Mouse (Mus musculus) layer of hippocampus, postnatal 14 days (tissue): ENCODE measurements around the gene Asb1. TPM values are rescaled to one million over a fixed set of nuclear protein-coding genes. Genes with fewer than 3 reads are reported as not detected.

ENCODE experiments used
- DNase-seq, 2 experiments: peaks; one replicate each; pipeline ENCODE4 v3.0.0; 2021 to 2022; ENCODE audit warnings: low spot score in 2 of 2, mixed read lengths in 1 of 2
- long read RNA-seq, 2 experiments: library from polyadenylated mRNA; stranded (forward); transcript quantifications; one replicate each; pipeline ENCODE4 v2.0.0; 2021
- total RNA-seq, 2 experiments: library from RNA; stranded (reverse); gene quantifications; 2 replicates each; pipeline ENCODE4 v1.2.3; 2021

The Asb1 gene
- total RNA-seq: 10 to 100 TPM; 44.6 to 48.5 TPM
- long read RNA-seq, experiment 1, full-length matches to known transcripts: 18 of 23 reads
- long read RNA-seq, experiment 1, partial matches to known transcripts: 0 of 23 reads
- long read RNA-seq, experiment 1, other reads (novel, unspliced or antisense): 5 of 23 reads
- long read RNA-seq, experiment 2, full-length matches to known transcripts: 14 of 32 reads
- long read RNA-seq, experiment 2, partial matches to known transcripts: 0 of 32 reads
- long read RNA-seq, experiment 2, other reads (novel, unspliced or antisense): 18 of 32 reads

- peak; percentile 87 to 95 for DNase-seq
Measured at GRCm38 (mm10) chr1:91540271-91540826, at the start of gene Asb1. Gene Asb1 (plus strand): TSS chr1:91540544.

GRCm38 (mm10) chr1:91492740-91493139 is 47.6 kb upstream of the Asb1 start:
- no peak for DNase-seq

GRCm38 (mm10) chr1:91493938-91494337 is 46.4 kb upstream of the Asb1 start:
- DNase-seq: no peak

- DNase-seq: peak; percentile 86 to 91
Measured at GRCm38 (mm10) chr1:91494457-91495140, 45.7 kb upstream of the Asb1 start, which contains the start of gene Traf3ip1. Gene Traf3ip1 (plus strand): TSS chr1:91494647.

DNA sequence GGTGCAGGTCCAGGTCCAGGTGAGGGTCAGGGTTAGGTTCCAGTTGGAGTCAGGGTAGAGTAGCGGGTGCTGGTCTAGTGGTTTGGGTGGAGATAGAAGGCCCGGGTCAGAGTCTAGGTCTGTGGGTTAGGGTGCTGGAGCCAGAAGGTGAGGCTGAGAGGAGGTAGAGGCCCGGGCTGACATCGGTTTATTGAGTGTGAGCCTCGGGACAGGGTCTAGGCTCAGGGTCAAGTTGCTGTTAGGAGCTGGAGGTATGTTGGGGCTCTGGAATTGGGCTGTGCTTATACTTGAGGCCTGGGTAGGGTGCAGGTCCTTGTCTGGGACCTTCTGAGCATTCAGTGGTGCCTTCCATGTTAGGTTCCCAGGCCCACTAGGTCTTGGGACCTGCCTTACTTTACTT is 45.0 kb upstream of the Asb1 start:
- DNase-seq: no peak

DNA sequence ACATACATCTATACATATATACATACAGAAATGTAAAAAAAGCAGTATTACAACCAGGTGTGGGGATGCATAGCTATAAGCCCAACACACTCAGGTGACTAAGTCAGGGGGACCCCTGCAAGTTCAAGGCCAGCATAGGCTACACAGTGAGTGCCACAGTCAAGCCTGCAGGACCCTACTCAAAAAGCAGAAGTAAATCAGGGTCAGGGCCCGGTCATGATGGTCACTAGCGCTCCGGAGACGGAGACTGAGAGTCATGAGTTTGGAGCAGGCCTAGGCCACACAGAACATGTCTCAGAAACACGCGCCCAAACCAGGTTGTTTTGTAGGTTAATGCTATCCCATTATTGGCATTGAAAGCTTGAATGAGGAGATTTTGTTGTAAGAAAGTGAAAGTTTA is 41.8 kb upstream of the Asb1 start:
- no peak for DNase-seq

- DNase-seq: no peak
Measured at GRCm38 (mm10) chr1:91504615-91505014, 35.7 kb upstream of the Asb1 start.

- DNase-seq: no peak
Measured at GRCm38 (mm10) chr1:91514916-91515315, 25.4 kb upstream of the Asb1 start.

DNA sequence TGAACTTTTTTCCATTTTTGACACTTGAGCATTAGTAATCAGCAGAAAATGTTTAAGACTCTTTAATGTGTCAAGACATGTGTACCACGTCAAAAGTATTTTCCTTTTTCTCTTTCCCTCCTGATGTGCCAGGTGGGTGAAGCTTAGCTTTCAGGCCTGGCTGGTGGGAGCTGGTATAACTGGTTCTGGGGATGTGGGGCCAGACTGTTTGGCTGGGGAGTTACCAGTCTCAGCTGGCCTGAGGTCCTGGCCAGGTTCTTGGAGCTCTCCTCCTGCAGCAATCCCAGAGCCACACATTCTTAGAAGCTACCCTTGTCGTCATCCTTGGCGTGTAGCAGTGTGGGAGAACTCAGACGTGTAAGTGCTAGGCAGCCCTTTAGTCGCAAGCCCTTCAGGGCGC is 24.7 kb upstream of the Asb1 start:
- DNase-seq: no peak

DNA sequence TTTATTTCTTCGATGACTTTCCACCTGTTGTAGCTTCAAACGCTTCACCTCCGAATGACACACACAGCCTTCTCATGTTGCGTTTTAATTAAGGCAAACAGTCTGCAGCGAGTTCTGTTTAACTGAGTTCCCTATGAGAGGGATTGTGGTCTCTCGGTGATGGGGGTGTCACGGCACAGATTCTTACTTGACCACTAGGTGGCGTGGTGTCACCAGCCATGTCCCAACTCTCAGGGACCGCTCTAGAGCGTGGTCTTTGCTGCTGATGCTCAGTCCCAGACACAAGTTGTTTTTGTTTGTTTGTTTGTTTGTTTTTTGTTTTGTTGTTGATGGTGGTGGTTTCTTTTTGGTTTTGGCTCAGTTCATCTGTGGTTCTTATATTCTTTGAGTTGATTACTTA is 16.6 kb upstream of the Asb1 start:
- peak; percentile 53 to 67 for DNase-seq

DNA sequence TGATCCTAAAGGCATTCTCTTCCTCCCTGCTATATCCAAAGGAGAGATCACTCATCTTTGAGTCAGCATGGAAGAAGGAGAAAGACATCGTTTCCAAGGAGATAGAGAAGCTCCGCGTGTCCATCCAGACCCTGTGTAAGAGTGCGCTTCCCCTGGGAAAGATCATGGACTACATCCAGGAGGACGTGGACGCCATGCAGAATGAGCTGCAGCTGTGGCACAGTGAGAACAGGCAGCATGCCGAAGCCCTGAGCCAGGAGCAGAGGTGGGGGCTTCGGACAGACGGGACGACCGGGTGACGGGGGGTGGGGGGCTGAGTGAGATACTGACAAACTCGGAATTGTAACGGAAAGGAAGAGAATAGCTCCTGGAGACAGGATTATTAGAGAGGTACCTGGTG is 14.5 kb upstream of the Asb1 start:
- DNase-seq: no peak

- no peak for DNase-seq
Measured at GRCm38 (mm10) chr1:91530166-91530565, 10.2 kb upstream of the Asb1 start.

DNA sequence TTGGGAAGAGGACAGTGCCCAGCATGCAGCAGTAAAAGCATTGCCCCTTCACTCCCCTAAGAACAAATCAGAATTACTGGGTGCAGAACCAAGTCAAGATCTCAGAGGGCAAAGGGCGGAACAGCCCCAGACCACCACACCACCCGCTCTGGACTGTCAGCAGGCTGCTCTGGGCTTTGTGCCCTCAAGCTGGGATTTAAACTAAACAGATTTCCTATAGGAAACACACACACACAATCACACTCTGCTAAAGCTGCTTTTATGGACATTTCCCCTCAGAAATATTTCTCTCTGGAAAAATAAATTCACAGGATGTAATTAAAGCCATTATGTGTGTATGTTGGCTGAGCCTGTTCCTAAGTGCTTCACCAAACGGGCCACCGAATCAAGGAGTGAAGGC is 8.1 kb upstream of the Asb1 start:
- DNase-seq: no peak

- DNase-seq: no peak
Measured at GRCm38 (mm10) chr1:91532892-91533291, 7.5 kb upstream of the Asb1 start.

GRCm38 (mm10) chr1:91533483-91533882 is 6.9 kb upstream of the Asb1 start:
- DNase-seq: no peak

- no peak for DNase-seq
Measured at GRCm38 (mm10) chr1:91533961-91534723, 6.2 kb upstream of the Asb1 start.

DNA sequence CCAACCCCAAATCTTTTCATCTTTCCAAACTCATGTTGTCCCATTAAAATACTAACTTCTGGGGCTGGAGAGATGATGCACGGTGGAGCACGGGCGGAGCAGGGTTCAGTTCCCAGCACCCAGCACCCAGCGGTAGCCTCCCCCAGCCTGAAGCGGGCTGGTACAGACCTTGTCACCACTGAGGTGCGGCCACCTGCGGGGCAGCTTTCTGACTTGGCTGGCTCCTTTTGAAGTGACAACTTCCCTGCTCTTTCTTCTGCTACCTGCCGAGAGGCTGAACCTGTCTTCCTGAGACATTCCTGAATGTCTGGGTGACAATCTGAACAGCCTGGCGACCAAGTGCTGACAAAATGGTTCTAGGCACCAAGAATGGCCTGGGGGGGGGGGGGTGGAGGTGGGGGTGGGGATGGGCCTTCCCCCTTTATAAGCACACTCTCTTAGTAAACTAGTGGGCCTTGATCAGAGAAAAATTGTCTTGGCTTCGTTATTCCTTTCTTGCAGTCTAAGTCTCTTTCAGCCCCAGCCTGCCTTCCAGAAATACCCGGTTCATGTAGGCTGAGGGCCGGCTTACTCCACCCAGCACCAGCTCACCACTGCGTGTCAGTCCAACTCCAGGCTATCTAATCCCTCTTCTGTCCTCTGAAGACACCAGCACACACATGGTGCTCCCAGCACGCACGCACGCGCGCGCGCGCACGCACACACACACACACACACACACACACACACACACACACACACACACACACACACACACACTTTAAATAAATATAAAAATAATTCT is 2.4 kb upstream of the Asb1 start:
- DNase-seq: no peak

GRCm38 (mm10) chr1:91538570-91538929 is 1.8 kb upstream of the Asb1 start:
- DNase-seq: no peak

- DNase-seq: no peak
Measured at GRCm38 (mm10) chr1:91539246-91539645, 1.1 kb upstream of the Asb1 start.

- peak; percentile 19 to 20 for DNase-seq
Measured at GRCm38 (mm10) chr1:91539704-91540270, 557 bp upstream of the Asb1 start.
